Mouse (Mus musculus) testis, postnatal 14 days (tissue): ENCODE results near the gene Glis2.

Source experiments
- DNase-seq: peaks from one replicate; pipeline ENCODE4 v3.0.0; 2021; ENCODE audit warnings: low spot score

Gene Glis2

DNA sequence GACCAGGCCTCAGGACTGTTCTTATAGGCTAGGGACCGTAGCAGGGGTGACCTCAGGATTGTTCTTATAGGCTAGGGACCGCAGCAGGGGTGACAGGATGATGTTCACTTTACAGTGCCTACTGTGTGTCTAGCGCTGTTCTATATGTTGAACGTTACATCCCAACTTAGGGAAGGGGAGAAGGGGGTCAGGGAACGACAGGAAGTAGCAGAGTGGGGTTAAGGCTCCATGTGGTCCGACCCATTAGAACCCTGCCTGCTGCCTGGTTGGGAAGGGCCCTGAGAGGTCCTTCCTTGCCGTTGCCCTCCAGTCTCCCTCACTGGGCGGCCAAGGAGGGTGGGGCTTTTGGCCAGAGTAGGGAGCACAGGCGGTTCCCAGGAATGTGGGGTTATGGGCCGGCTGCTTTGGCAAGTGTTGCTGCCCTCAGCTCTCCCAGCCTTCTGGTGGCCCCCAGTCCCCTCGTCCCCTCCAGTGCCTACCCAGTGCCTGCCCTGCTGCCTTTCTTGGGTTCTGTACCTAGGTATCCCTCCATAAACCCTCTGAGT is 9.9 kb downstream of the Glis2 start:
- DNase-seq: no peak

GRCm38 (mm10) chr16:4605514-4606131 is 11.1 kb downstream of the Glis2 start:
- no peak for DNase-seq

DNA sequence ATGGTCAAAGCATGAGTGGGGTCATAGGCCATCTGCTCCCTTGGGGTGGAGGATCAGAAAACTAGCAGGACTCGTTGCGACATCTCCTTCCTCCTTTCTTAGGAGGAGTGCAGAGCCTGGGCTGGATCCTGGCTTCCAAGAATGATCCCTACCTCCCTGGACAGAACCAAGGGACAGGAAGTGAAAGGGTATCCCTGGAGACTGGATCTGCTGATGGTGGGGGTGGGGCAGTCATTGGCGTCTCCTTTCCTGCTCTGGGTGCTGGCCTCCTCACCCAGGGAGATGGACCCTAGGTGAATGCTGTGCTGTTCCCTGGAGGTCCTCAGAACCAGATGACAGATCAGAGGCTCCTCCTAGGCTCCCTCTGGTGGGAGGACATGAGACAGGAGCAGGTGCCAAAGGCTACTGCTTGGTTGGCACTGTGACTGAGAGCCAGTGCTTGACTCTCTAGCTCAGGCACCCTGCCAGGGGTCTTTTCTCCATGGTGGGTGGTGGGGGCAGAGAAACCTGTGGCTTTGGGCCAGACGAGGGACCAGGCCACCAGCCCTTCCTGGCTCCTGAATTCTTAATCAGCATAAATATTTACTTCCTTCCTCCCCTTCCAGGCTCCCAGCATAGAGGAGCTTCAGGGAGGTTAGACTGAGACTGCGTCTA is 12.0 kb downstream of the Glis2 start:
- DNase-seq: no peak

GRCm38 (mm10) chr16:4607818-4608531 is 13.5 kb downstream of the Glis2 start:
- DNase-seq: peak; percentile 44

DNA sequence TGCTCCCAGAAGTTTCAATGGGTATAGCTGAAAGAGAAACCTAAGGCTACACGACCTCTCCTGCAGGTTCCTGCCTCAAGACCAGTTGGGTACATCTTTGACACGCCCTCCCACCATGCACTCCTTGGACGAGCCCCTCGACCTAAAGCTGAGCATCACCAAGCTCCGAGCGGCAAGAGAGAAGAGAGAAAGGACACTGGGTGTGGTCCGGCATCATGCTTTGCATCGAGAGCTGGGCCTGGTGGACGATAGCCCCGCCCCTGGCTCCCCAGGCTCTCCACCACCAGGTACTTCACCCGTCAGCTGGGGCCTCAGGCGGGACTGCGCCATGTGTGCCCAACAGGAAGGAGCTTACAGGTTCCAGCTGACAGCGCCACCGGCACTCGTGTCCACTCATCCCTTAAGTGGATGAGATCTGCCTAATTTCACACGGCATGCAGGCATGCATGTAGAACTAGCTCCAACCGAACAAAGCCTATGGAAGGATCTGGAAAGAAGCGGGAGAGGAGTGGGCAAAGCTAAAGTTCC is 14.1 kb downstream of the Glis2 start:
- no peak for DNase-seq

- DNase-seq: no peak
Measured at GRCm38 (mm10) chr16:4611193-4611592, 16.7 kb downstream of the Glis2 start.

GRCm38 (mm10) chr16:4611676-4612075 is 17.2 kb downstream of the Glis2 start:
- no peak for DNase-seq

GRCm38 (mm10) chr16:4613736-4614135 is 19.2 kb downstream of the Glis2 start:
- DNase-seq: no peak

DNA sequence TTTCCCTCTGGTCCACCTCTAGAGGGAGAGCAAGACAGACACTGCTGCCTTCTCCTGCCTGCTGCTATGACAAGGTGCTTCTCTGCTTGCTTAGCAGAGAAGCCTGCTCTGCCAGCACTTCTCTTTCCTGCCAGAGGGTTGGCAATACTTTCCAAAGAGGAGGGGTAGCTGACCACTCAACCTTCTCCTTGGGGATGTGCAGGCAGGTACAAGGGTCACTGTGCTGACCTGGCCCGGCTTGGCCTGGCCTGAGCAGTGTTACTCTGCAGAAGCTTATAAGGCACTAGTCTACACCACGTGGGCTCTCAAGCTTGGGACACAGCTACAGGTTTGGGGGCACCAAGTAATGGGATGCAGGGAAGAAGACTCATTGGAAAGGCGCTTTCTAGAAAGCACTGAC is 20.1 kb downstream of the Glis2 start:
- DNase-seq: no peak

DNA sequence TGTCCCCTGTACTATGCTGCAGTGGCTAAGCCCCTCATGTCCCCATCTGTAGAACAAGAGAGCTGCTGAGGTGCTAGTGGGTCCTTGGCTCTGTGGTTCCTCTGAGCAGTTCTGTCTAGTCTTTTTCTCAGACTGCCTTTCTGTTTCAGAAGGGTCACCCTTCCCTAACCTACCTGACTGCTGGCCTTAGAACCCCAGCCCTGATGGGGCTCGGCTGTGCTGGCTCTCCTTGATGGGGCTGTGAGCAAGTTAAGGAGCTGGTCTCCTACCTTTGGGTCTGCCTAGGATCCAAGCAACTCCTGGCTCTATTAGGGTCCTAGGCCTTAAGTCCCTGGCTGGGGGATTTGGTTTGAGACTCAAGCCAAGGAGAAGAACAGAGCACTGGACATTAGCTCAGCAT is 20.8 kb downstream of the Glis2 start:
- no peak for DNase-seq

- no peak for DNase-seq
Measured at GRCm38 (mm10) chr16:4616829-4617228, 22.3 kb downstream of the Glis2 start.

DNA sequence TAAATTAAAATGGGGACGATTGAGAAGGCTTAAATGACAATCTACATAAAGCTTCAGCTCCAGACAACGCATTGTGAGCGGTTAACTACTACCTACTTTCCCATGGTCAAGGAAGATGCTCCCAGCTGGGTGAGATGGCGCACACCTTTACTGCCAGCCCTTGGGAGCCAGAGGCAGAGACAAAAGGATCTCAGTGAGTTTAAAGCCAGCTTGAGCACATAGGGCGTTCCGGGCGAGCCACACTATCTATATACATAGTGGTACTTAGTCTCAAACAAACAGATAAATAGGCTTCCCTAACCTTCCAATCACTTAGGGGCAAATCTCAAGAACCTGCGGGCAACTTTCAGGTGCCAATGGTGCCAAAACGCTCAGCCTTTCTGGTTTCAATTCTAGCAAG is 29.6 kb downstream of the Glis2 start:
- no peak for DNase-seq

- peak; percentile 90 for DNase-seq
Measured at GRCm38 (mm10) chr16:4624481-4625110, 30.1 kb downstream of the Glis2 start, which contains the start of gene Pam16. Gene Pam16, minus strand, starts transcription at chr16:4624988.

DNA sequence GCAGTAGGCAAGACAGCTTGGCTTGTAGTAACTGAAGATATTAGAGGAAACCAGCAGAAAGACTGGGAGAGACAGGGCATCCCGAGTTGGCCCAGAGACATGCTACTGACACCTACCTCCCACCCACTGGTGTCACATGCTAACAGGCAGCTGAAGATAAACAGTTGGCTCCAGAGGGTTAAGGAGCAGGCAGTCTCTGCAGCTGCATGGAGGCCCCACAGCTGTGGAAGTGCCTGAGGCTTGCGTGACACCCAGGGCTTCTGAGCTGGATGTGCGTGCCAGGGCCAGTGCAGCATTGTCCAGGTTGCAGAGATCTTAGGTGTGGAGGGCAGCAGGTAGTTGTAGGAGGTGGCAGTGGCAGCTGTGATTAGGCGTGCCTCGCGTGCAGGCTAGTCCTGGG is 32.6 kb downstream of the Glis2 start:
- no peak for DNase-seq

GRCm38 (mm10) chr16:4628898-4629419 is 34.4 kb downstream of the Glis2 start:
- DNase-seq: no peak

GRCm38 (mm10) chr16:4629950-4630349 is 35.4 kb downstream of the Glis2 start:
- DNase-seq: peak; percentile 67

DNA sequence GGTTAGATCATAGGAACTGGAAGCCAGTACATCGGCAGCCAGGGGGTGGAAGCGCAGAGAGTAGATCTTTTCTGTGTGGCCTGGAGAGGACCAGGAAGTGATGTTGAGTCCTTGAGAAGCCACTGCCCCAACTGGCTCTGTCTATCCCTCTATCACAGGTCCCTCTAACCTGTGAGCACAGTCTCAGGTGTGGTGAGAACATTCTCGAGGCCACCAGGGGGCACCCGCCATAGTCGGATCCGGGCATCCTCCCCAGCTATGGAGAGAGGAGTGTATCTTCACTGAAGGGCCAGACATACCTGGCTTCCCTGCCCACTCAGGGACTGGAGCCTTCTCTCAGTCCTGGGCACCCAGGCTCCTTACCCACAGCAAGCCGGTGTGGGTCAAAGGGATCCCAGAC is 37.5 kb downstream of the Glis2 start:
- DNase-seq: no peak

DNA sequence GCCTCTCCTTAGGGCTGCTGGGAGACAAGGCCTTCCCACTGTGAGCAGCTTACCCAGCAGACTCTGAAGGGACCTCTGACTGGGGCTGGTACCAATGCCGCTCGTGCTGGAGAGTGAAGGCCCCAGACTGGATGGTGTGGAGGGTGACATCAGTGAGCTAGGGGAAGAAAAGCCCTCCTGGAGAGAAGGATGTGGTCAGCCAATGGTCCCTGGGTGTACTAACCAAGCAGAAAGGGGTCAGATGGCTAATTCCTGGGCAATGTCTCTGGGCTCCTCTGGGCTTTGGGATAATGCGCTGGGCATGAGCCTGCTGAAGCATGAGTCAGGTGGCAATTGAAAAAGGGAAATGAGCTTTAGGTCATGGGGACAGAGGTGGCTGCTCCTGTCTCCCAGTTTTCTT is 39.1 kb downstream of the Glis2 start:
- no peak for DNase-seq

GRCm38 (mm10) chr16:4634681-4635080 is 40.2 kb downstream of the Glis2 start:
- DNase-seq: no peak

DNA sequence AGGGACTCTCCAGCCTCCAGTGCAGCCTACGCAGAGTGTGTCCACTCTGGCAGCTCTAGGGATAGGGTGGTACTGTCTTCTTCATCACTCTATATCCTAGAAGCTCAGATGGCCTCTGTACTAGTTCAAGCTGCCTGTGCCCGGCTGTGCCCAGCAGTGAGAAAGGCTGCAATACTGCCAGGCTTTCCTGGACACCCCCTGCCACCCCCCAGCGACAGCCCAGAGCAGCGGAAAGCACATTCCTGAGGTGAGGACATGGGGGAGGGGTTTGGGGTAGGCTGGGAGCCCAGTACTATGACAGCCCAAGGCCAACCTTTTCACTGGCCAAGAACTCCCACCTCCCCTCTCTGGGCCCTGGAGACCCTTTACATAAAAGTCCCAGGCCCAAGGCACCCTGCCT is 41.2 kb downstream of the Glis2 start:
- DNase-seq: no peak

GRCm38 (mm10) chr16:4638891-4639390 is 44.4 kb downstream of the Glis2 start:
- no peak for DNase-seq

DNA sequence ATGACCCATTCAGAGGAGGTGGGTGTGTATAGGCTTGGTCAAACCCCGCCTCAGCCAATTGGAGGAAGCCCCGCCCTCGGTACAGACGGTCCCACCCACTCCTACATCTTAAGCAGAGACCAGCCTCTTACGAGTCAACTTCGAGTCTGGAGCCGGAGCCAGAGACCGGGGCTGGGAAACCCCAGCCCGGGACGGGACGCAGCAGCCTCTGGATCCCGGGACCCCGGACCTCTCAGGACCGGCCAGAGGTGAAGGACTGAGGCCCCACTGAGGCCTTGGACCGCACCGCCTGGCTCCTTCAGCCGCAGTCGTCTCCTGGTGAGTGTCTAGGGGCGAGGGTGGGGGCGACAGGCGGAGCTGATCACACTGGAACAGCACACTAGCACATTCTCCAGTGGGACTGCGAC is 45.3 kb downstream of the Glis2 start, which contains the start of the genes Vasn and Dnaja3:
TSS of gene Vasn (plus strand) at position 111 of the 407 bp plus-strand sequence.
TSS of gene Dnaja3 (plus strand) at position 159 of the 407 bp plus-strand sequence.
- DNase-seq: peak; percentile 88
